Mouse (Mus musculus): ENCODE results near the gene Ceacam18.
"Not testable (repeated sequence)": the region's sequence is repeated elsewhere in the genome, so short reads cannot be mapped to it uniquely, and the experiment has no call there.

Gene Ceacam18

GRCm38 (mm10) chr7:43667221-43667620 lies 32.7 kb downstream of the Ceacam18 start:
- not testable (repeated sequence) for DNase-seq (ENCODE audit: low read depth, low spot score)

- DNase-seq (ENCODE audit: low read depth, low spot score) = no peak
Observed at GRCm38 (mm10) chr7:43668582-43668981, 34.1 kb downstream of the Ceacam18 start.

- DNase-seq (ENCODE audit: low read depth, low spot score) = no peak
Observed at GRCm38 (mm10) chr7:43671064-43671808, 36.7 kb downstream of the Ceacam18 start.

DNA sequence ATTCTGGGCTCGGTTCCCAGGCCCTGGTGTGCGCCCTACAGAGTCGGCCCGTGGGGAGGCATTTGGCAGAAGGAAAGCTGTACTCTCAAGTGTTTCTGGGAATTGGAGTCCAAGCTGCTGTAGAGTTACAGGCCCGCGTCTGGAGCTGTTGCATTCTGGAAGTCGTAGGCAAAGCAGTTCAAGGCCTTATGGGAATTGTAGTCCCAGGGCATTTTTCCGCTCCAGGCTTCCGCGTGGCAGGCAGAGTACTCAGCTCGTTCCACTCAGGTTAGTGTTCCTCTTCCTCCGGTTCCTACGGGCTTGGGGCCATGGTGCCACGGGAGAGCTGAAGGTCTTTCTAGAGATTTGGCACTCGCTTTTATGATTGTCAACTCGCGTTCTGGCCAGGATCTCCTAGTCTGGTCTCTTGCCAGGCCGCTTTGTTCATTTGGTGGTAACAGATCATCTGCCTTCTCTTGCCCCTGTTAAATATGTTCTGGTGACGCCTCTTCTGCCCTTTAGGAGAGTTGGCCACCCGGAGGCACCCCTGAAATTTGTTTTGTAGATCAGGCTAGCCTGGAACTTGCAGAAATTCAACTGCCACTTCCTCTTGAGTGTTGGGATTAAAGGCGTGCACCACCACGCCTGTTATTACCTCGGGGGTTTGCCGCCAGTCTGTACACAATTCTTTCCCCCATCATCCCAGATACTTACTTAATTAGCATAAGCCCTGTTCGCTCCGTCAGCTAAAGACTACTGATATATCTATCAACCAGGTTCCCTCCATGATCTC lies 37.5 kb downstream of the Ceacam18 start, which contains the start of gene Ctu1:
Gene Ctu1 (plus strand): TSS at position 208 of the 772 bp plus-strand sequence.
- DNase-seq (ENCODE audit: low read depth, low spot score) = peak; percentile 91

- no peak for DNase-seq (ENCODE audit: low read depth, low spot score)
Observed at GRCm38 (mm10) chr7:43672581-43673260, 38.2 kb downstream of the Ceacam18 start.

DNA sequence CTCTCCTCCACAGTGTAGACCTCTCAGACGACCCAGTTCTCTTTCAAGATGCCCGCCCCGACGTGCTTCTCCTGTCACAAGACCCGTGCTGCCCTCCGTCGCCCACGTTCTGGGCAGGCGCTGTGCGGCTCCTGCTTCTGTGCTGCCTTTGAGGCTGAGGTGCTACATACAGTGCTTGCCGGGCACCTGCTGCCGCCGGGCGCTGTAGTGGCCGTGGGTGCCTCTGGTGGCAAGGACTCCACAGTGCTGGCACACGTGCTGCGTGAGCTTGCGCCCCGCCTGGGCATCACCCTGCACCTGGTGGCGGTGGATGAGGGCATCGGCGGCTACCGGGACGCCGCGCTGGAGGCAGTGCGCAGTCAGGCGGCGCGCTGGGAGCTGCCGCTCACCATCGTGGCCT lies 40.6 kb downstream of the Ceacam18 start:
- no peak for DNase-seq (ENCODE audit: low read depth, low spot score)

- DNase-seq (ENCODE audit: low read depth, low spot score) = no peak
Observed at GRCm38 (mm10) chr7:43678517-43678916, 44.0 kb downstream of the Ceacam18 start.

DNA sequence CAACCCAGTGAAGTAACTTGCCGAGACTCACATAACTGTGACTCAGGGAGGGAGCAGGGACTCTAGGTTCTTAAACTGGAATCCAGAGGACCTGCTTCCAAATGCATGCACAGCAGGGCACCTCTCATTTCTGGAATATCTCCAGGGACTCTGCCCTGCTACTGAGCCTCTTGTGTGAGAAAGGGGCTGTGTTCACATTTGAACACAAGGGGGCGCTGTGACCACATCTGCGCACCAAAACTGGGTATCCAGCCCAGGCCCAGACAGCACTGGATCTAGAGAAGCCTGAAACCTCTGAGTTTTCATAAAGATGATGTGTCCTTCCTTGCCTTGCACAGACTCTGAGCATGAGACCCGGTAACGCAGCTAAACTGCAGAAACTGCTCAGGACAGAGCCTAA lies 46.5 kb downstream of the Ceacam18 start:
- DNase-seq (ENCODE audit: low read depth, low spot score) = no peak

DNA sequence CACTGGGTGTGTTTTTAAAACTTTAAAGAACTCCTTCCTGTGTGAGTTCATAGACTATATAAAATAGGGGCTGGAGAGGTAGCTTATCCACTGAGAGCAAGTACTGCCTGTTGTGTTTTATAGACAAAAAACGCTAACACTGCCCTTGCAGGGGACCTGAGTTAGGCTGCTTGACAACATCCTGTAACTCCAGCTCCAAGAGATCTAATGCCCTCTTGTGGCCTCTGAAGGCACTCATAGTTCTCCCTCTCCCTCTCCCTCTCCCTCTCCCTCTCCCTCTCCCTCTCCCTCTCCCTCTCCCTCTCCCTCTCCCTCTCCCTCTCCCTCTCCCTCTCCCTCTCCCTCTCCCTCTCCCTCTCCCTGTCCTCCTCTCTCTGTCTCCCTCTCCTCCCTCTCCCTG lies 48.0 kb downstream of the Ceacam18 start:
- DNase-seq (ENCODE audit: low read depth, low spot score) = not testable (repeated sequence)

- no peak for DNase-seq (ENCODE audit: low read depth, low spot score)
Observed at GRCm38 (mm10) chr7:43685088-43685487, 50.6 kb downstream of the Ceacam18 start.

DNA sequence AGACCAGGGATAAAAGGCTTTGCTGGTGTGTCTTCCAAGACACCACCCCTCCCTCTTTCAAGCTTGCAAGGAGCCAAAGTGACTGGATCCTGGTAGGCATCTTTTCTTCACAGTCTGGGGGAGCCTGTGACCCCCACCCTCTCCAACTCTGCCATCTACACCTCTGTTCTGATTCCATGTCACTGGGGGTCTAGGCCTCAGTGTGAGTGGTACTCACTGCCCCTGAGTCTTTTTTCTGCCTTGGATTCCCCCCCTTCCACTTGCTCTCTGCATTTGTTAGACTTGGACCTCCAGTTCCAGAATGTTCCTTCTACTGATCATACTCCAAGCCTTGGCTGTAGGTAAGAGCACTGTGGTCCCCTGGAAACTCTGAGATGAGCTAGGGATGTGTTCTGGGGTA lies 55.6 kb downstream of the Ceacam18 start, which contains the start of gene Klk14:
Gene Klk14 (plus strand): TSS at position 301 of the 400 bp plus-strand sequence.
- no peak for DNase-seq (ENCODE audit: low read depth, low spot score)

Measured in brain, embryonic 18.5 days (tissue).